Mouse (Mus musculus): ENCODE measurements at regions not wholly inside any gene's neighbourhood (a gene's known extent, or its start where the extent isn't known, plus 50 kb on each side); places are given as distances from the start of the nearest gene placed in this dataset.

DNA sequence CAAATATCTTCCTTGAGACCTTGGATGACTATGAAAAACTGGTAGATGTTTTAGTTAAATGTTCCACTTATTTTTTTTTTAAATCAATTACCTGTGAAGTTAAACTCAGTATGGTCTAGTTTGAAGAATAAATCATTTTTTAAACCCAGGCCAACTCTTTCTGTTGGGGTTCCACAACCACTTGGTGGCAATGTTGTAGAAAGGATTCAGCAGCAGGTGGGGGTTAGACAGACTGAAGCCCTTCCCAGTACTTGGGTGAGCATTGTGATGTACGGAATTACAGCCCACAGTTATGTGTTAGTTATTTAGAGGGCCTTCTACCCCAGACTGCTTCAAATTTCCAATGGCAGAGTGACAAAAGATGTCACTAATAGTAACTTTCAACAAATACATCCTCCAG is 375.0 kb downstream of the Pros1 start:
- Histone ChIP-seq H3K27ac (no peak overlapping the region), H3K4me3 (no peak overlapping the region)
- peak; percentile 30 for TF ChIP-seq CTCF (IDR thresholded peaks at IDR 0.05)
- no peak for DNase-seq (ENCODE audit: extremely low spot score in 1 of 2, low spot score in 2 of 2)
- intact Hi-C loops (cut with DNase I): loop anchor here (10.0 kb wide), 1 partner anchor 1516 kb away; no protein-coding TSS in a partner anchor

DNA sequence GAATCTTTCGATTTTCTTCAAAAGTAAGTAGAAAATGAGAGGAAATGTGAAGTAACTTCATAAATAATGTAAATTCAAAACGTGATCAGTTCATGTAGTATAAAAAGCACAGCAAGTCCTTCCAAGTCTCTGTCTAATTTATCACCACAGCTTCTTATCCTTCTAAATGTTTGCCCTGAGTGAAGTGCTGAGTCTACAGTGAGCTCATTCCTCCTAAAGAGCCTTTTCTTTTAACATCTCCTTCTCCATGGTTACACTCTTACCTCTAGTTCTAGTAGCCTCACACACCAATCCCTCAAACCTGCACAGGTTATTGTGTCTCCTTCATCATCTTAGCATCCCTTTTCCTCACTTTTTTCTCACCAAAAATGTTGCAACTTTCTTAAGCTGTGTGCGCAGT is 375.5 kb downstream of the Pros1 start:
- TF ChIP-seq CTCF (IDR thresholded peaks at IDR 0.05): no peak
- Histone ChIP-seq H3K4me3 (no peak overlapping the region), H3K27ac (no peak overlapping the region)
- no peak for DNase-seq (ENCODE audit: extremely low spot score in 1 of 2, low spot score in 2 of 2)
- intact Hi-C loops (cut with DNase I): loop anchor here (10.0 kb wide), 1 partner anchor 1515 kb away; no protein-coding TSS in a partner anchor

- H3K4me3 ChIP-seq: no peak overlapping the region
- intact Hi-C loops (cut with DNase I): no loop called here
Measured at GRCm38 (mm10) chr16:63270173-63270572, 416.1 kb downstream of the Pros1 start.

GRCm38 (mm10) chr16:63277556-63277955 is 423.4 kb downstream of the Pros1 start:
- intact Hi-C loops (cut with DNase I): no loop called here
- Histone ChIP-seq H3K27ac (no peak overlapping the region), H3K4me3 (no peak overlapping the region)
- TF ChIP-seq CTCF (IDR thresholded peaks at IDR 0.05): no peak
- DNase-seq (ENCODE audit: extremely low spot score in 1 of 2, low spot score in 2 of 2): no peak

More at GRCm38 (mm10) chr16:63270173-63270572, 416.1 kb downstream of the Pros1 start:
- TF ChIP-seq CTCF (IDR thresholded peaks at IDR 0.05): no peak
- no peak for DNase-seq (ENCODE audit: extremely low spot score in 1 of 2, low spot score in 2 of 2)
- H3K27ac ChIP-seq: no peak overlapping the region

DNA sequence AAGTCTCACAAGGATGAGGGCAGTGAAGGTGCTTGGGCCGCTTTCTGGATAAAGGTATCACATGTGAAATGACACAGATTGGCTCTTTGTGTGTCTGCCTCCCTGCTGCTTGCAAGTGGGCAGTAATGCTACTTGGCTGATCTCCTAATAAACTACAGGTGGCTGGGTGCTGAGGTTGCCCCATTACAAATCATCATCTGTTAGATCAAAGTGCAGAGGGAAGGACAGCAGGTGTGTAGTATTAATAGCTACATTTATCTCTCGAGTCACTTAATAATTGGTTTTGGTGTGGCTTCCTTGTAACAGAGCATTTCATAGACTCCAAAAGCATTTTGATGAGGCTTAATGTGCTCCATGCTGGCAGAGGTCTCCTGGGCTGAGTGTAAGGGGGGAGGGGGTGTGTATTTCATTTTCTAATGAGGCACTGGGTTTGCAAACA is 424.2 kb downstream of the Pros1 start:
- TF ChIP-seq CTCF (IDR thresholded peaks at IDR 0.05): no peak
- intact Hi-C loops (cut with DNase I): no loop called here
- Histone ChIP-seq H3K27ac (no peak overlapping the region), H3K4me3 (no peak overlapping the region)
- DNase-seq (ENCODE audit: extremely low spot score in 1 of 2, low spot score in 2 of 2): no peak

DNA sequence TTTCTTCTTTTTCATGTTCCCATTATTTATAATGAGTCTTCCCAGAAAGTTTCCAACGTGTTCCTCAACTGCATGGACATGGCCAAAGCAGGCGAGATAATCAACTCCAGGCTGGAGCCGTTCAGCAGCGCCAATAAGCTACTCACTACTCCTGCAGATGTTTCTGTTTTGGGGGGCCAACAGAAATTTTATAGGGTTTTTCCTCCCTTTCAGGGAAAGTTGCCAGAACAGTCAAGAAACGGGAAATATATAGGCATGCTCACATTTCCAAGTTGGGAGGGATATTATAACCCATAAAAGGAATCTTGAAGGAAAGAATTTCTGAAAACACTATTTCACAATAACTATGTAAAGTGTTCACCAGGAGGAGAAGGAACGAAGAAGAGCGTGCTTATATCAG is 433.5 kb downstream of the Pros1 start:
- DNase-seq (ENCODE audit: extremely low spot score in 1 of 2, low spot score in 2 of 2): no peak
- intact Hi-C loops (cut with DNase I): no loop called here
- Histone ChIP-seq H3K27ac (no peak overlapping the region), H3K4me3 (no peak overlapping the region)
- TF ChIP-seq CTCF (IDR thresholded peaks at IDR 0.05): no peak

GRCm38 (mm10) chr16:63311676-63312075 is 457.6 kb downstream of the Pros1 start:
- intact Hi-C loops (cut with DNase I): no loop called here
- no peak for TF ChIP-seq CTCF (IDR thresholded peaks at IDR 0.05)

GRCm38 (mm10) chr16:63313544-63313943 is 459.4 kb downstream of the Pros1 start:
- intact Hi-C loops (cut with DNase I): no loop called here
- Histone ChIP-seq H3K4me3 (no peak overlapping the region), H3K27ac (no peak overlapping the region)
- no peak for TF ChIP-seq CTCF (IDR thresholded peaks at IDR 0.05)
- DNase-seq (ENCODE audit: extremely low spot score in 1 of 2, low spot score in 2 of 2): no peak

More at GRCm38 (mm10) chr16:63311676-63312075, 457.6 kb downstream of the Pros1 start:
- H3K4me3 ChIP-seq: no peak overlapping the region
- no peak overlapping the region for H3K27ac ChIP-seq
- DNase-seq (ENCODE audit: extremely low spot score in 1 of 2, low spot score in 2 of 2): no peak

DNA sequence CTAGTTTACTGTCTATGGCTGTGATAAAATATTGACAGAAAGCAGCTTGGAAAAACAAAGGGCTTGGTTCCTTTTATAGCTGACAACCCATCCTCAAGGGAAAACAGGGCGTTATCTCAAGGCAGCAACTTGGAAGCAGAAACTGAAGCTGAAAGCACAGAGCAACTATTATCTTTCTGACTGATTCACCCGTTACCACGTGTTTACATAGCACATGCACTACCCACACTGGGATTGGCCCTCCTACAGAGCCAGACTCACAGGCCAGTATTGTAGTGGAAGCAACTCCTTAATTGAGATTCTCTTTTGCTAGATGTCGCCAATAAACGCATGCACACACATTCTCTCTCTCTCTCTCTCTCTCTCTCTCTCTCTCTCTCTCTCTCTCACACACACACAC is 465.5 kb downstream of the Pros1 start:
- TF ChIP-seq CTCF (IDR thresholded peaks at IDR 0.05): no peak
- H3K4me3 ChIP-seq: no peak overlapping the region
- no peak overlapping the region for H3K27ac ChIP-seq
- intact Hi-C loops (cut with DNase I): no loop called here
- DNase-seq (ENCODE audit: extremely low spot score in 1 of 2, low spot score in 2 of 2): no peak

GRCm38 (mm10) chr16:63351511-63352125 is 497.5 kb downstream of the Pros1 start:
- Histone ChIP-seq H3K27ac (no peak overlapping the region), H3K4me3 (no peak overlapping the region)
- intact Hi-C loops (cut with DNase I): no loop called here
- no peak for DNase-seq (ENCODE audit: extremely low spot score in 1 of 2, low spot score in 2 of 2)
- TF ChIP-seq CTCF (IDR thresholded peaks at IDR 0.05): no peak

GRCm38 (mm10) chr16:63369868-63370267 is 494.1 kb downstream of the Epha3 start:
- intact Hi-C loops (cut with DNase I): no loop called here
- no peak overlapping the region for H3K4me3 ChIP-seq
- DNase-seq (ENCODE audit: extremely low spot score in 1 of 2, low spot score in 2 of 2): no peak
- no peak overlapping the region for H3K27ac ChIP-seq
- TF ChIP-seq CTCF (IDR thresholded peaks at IDR 0.05): no peak

GRCm38 (mm10) chr16:63371275-63371674 is 492.7 kb downstream of the Epha3 start:
- Histone ChIP-seq H3K27ac (no peak overlapping the region), H3K4me3 (no peak overlapping the region)
- no peak for DNase-seq (ENCODE audit: extremely low spot score in 1 of 2, low spot score in 2 of 2)
- intact Hi-C loops (cut with DNase I): no loop called here
- TF ChIP-seq CTCF (IDR thresholded peaks at IDR 0.05): no peak

- Histone ChIP-seq H3K27ac (no peak overlapping the region), H3K4me3 (no peak overlapping the region)
- intact Hi-C loops (cut with DNase I): no loop called here
- no peak for TF ChIP-seq CTCF (IDR thresholded peaks at IDR 0.05)
- no peak for DNase-seq (ENCODE audit: extremely low spot score in 1 of 2, low spot score in 2 of 2)
Measured at GRCm38 (mm10) chr16:63404976-63405375, 459.0 kb downstream of the Epha3 start.

Data from left cerebral cortex, adult 2 months (tissue).